Mouse (Mus musculus): ENCODE data around the gene Disp2.

GRCm38 (mm10) chr2:118841774-118842173 lies 62.3 kb downstream of the Disp2 start:
- TF ChIP-seq CTCF (IDR thresholded peaks at IDR 0.05 in 2 of 3, conservative IDR thresholded peaks at IDR 0.05 in 1 of 3; ENCODE audit: control insufficient read depth in 1 of 3, insufficient read depth in 1 of 3, low read depth in 2 of 3, low read length in 3 of 3, poor library complexity in 1 of 3, severe bottlenecking in 1 of 3) (no peak), EP300 (IDR thresholded peaks at IDR 0.05; ENCODE audit: low read depth in 1 of 2, low read length in 2 of 2) (0 out of 4 replicates have a peak, but pooled peaks of 1 of the 2 experiments have one; percentile 37), E2F4 (IDR thresholded peaks at IDR 0.05; ENCODE audit: borderline replicate concordance, low read depth, low read length) (no peak), POLR2A (IDR thresholded peaks at IDR 0.05; ENCODE audit: control insufficient read depth in 1 of 2, insufficient read depth in 1 of 2, low read depth in 1 of 2, low read length in 2 of 2, poor library complexity in 1 of 2) (no peak), UBTF (IDR thresholded peaks at IDR 0.05; ENCODE audit: borderline replicate concordance, insufficient read depth, low read depth, low read length) (no peak), MEF2A (IDR thresholded peaks at IDR 0.05; ENCODE audit: extremely low read depth, insufficient replicate concordance, low read depth, low read length, poor library complexity, severe bottlenecking) (no peak), JUND (IDR thresholded peaks at IDR 0.05; ENCODE audit: low read depth, low read length) (0 out of 2 replicates have a peak, but pooled peaks have one; percentile 46), SIN3A (IDR thresholded peaks at IDR 0.05; ENCODE audit: low read length) (no peak), TAL1 (IDR thresholded peaks at IDR 0.05; ENCODE audit: low read length) (no peak), GATA1 (IDR thresholded peaks at IDR 0.05; ENCODE audit: low read depth, low read length) (no peak), USF1 (IDR thresholded peaks at IDR 0.05; ENCODE audit: low read depth, low read length) (no peak), RAD21 (IDR thresholded peaks at IDR 0.05; ENCODE audit: low read depth, low read length) (no peak), ZMIZ1 (IDR thresholded peaks at IDR 0.05; ENCODE audit: low read depth, low read length) (no peak), TCF12 (IDR thresholded peaks at IDR 0.05; ENCODE audit: low read depth, low read length) (no peak)

Data from MEL (cell line).